Mouse (Mus musculus) left cerebral cortex, adult 8-10 months (tissue): ENCODE results near the gene Specc1l. TPM values are rescaled to one million over a fixed set of nuclear protein-coding genes. Genes with fewer than 3 reads are reported as not detected.
"Not testable (repeated sequence)": the region's sequence is repeated elsewhere in the genome, so short reads cannot be mapped to it uniquely, and the experiment has no call there.

Experiments used
- DNase-seq, 2 experiments: peaks; one replicate each; pipeline ENCODE4 v3.0.0; 2022; ENCODE audit warnings: low spot score in 2 of 2
- total RNA-seq, 4 experiments: library from RNA; stranded (reverse); gene quantifications; 2 replicates each; pipeline ENCODE4 v1.2.4; 2022

The Specc1l gene
- total RNA-seq, 4 experiments from 2014 or later = 42.5 to 47.8 (median 44.0) TPM

DNA sequence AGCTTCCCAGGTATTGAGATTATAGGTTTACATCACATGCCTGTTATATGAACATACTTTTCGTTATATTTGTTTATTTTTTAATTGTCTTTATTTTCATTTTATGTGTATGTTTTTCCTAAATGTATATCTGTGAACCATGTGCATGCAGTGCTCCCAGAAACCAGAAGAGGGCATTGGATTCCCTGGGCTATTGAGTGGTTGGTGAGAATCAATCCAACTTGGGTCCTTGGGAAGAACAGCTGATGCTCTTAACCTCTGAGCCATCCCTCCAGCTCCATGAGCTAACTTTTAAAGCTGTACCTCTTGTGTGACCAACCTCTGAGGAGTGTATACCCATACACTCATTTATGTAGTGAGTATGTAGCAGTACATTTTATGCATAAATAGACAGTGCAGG is 65.6 kb downstream of the Specc1l start:
- no peak for DNase-seq

DNA sequence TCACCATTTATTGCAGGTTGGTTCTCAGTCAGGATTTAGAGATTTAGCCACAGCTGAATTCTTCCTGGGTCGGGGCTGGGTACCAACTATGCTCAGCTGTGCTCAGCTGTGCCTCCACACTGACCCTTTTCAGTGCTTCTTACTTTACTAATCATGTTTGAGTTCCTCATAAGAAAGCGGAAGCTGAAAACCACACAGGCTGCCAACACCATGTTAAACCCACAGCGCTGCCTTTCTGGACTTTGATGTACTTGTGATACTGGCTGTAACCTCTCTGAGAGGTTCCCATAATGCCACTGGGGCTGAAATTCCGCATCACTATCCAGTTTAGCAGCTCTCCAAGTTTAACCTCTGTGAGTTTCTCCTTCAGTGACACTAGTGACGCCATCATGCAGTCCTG is 70.8 kb downstream of the Specc1l start:
- no peak for DNase-seq

DNA sequence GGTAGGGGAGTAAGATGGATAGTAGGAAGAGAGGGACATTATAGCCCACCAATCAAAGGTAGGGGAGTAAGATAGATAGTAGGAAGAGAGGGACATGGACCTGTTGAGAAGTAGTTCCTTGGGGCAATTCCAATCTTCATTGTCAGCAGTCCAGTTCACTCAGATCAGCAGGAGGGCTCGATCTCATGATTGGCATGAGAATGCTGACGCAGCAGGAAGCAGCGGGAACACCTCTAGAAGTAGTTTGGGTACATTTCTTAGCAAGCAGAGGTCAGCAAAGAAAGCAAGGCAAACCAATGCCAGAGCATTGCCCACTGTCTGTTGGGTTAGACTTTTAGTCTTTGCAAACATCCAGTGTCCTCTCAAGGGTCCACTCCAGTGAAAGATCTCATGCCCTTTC is 71.9 kb downstream of the Specc1l start:
- DNase-seq = no peak

DNA sequence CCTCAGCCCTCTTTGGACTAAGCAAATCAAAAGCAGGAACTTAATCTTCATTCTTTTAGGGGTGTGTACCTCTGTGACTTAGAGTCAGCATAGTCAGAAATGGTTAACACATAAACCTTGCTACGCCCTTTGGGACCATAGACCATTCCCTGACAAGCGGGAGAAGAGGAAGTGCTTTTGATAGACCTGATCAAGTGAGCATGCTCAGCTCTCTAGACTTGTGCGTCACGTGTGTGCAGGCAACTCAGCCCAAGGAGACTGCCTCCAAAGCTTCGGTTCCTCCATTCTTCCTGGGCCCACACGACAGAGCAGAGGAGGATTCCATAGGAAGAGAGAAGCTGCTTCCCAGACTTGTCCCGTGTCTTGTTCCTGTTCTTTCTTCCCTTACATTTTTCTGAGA is 76.7 kb downstream of the Specc1l start:
- DNase-seq = no peak

DNA sequence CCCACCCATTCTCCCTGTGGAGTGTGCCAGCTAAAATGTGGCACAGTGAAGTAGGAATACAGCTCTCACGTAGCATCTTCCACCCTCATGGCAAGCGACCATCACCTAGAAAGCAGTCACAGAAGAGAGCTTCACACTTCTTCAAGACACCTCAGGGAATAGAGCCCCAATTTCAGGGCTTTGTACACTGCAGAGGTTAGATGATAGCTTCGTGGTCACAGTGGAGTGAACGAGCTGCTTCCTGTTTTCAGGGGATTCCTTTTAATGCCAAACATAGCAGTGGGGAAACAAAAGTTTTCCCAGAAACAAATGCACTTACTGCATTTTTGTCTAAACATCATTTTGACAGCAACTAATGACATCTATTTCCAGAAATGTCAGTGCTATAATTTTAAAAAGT is 77.5 kb downstream of the Specc1l start:
- no peak for DNase-seq

DNA sequence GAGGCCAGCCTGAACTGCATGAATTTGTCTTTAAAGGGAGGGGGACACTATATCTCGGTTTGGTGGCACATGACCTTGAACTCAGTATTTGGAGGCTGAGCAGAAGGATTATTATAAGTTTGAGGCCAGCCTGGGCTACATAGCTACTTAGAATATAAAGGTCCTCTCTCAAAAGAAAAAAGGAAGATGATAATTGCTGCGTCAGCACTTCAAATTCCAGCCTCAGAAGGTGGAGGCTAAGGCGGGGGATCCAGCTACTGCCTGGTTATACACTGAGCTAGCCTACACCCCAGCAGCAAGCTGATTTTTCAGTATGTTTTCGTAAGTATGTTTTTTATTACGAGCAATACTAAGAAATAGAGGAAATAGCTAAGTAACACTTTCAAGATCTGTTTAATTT is 78.8 kb downstream of the Specc1l start:
- no peak for DNase-seq

DNA sequence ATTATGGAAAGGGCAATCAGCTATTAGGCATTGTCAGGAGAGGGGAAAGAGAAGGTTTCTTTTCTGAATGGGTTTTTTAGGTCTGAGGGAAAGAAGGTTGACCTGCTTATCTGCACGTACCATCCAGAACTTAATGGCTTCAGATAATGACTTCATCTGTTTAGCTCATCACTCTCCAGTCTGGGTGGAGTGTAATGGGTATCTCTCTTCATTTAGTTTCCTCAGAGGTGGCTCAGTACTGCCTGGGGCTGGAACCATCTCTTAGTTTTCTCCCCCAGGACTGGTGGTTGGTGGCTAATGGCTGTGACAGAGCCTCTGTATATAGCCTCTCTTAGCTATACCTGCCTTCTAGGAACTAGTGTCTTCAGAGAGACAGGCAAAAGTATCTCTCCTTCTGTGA is 79.5 kb downstream of the Specc1l start:
- no peak for DNase-seq

DNA sequence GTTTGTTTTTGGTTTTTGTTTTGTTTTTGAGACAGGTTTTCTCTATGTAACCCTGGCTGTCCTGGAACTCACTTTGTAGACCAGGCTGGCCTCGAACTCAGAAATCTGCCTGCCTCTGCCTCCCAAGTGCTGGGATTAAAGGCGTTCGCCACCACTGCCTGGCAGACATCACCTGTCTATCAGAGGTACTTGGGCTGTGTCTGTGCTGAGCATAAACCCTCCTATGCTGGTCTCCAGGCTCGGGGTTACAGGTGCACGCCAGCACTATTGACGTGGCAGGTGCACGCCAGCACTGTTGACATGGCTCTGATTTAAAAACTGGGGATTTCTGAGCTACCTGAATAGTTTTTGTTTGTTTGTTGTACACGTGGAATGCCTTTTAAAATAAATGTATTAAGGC is 80.3 kb downstream of the Specc1l start:
- not testable (repeated sequence) for DNase-seq

DNA sequence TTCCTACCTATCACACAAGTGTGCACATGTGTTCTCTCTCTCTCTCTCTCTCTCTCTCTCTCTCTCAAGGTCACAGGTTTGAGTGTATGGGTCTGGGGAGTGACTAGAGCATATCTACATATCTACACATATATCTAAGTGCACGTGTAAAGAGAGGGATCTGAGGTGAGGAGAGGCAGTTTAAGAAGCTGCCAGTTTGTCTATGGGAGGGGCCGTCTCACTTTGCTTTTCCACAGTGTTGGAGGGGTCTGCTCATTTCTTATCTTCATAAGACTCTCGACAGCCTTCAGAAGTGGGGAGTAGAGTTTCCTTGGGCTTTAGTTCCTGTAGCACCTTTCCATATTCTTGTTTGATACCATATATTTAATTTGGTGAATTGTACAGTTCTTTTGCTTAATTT is 81.4 kb downstream of the Specc1l start:
- no peak for DNase-seq

DNA sequence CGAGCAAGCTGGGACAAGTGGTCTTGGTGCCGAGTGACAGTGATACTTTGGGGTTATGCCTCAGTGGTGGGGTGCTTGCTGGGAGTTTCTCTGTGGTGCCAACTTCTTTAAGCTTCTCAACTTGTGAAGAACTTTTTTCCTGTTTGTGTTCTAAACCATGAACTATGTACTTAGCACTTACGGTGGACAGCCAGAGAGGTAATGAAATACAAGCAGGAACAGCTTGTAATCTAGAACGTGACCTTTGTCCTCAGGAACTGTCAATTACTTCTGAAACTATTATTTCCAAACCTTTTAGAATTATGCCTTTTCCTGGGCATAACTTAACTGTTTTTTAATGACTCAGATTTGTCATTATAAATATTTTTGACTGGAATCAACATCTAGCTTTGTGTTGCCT is 82.5 kb downstream of the Specc1l start:
- no peak for DNase-seq

DNA sequence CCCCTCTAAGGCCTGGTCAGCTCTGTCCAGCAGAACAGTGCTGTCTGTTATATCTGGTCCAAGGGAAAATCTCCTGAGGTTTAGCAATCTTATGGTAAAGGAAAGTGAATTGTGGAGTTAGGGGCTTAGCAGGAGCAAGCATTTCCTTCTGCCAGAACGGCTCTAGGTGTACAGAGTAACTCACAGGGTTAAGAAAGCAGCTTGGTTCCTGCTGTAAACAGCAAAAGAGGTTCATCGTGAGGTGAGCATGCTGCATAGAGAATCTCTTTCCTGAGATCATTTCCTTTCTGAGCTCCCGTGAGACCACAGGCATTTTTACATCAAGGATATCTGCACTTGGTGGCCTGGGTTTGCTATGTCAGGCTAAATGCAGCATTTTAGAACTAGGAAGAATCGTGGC is 83.1 kb downstream of the Specc1l start:
- no peak for DNase-seq

DNA sequence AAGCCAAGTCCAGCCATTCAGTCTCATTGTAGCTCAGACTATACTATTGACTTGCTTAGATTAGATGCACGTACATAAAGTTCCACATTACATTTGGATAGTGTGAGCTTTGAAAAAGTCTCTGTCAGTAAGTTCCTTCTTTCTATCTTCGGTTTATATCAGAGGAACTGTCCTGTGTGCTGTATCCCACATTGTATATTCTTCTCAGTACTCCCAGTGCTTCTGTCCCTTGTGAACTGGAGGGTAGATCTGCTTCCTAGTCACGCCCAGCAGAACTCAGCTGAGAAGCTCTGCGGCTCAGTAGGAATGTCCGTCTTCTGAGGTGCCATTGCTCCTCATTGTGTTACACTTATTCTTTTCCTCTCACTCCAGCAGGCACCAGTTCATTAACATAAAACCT is 86.7 kb downstream of the Specc1l start:
- DNase-seq = no peak

DNA sequence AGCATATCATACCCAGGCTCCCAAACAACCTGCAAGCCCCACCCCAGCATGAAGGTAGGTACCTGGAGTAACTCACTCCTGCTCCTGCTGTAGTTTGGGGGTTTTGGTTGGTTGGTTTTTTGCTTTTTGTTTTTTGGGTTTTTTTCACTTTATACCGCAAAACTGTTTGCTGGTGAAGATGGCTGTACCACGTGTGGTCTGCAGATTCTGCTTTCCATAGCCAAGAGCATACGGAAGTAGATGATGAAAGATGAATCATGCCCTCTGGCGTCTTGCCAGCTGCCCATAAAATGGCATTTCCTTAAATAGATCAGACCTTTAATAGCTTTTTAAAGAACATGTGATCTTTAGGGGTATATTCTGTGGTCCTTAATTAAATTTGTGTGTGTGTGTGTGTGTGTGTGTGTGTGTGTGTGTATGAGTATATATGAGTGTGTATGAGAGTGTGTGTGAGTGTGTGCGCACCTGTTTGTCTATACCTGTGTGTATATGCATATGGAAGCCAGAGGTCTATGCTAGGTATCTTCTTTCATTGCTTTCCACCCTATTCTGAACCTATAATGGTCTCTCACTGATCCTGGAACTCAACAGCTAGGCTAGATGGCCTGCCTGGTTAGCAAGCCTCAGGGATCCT is 88.0 kb downstream of the Specc1l start:
- no peak for DNase-seq

DNA sequence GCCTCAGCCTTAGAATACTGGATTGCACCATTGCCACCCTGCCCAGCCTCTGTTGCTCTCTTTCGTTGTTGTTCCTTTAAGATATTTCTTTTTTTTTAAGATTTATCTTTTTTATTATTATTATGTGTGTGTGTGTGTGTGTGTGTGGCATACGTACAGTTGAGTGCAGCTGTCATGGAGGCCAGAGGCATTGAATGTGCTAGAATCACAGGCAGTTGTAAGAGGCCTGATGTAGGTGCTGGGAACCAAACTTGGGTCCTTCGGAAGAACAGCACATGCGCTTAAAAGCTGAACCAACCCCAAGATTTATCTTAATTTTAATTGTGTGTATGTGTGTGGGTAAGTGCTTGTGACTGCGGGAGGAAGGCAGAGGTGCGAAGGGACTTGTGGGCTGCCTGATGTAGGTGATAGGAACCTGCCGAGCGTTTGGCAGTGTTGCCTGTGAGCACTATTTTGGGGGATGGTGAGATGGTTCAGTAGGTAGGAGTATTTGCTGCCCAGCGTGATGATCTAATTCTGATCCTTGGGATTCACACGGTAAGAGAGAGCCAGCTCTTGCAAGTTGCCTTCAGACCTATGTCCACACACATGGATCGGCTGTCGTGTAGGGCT is 89.4 kb downstream of the Specc1l start:
- DNase-seq = no peak

DNA sequence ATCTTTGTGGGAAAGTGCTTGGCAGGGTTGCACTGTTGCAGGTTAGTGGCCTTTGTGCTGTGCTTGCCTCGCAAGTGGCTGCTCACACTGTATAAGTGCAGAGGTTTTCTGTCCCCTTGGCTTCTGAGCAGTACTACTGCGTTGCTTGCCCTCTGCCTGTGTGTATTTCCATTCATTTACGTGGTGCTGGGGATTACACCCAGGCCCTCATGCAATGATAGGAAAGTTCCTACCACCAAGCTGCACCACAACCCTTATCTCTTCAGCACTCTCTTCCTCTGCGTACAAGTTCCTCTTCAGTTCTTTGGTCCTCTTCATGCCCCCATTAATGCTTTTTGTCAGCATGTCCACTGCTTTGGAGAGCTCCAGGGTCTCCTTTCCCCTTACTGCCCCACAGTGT is 90.1 kb downstream of the Specc1l start:
- no peak for DNase-seq

DNA sequence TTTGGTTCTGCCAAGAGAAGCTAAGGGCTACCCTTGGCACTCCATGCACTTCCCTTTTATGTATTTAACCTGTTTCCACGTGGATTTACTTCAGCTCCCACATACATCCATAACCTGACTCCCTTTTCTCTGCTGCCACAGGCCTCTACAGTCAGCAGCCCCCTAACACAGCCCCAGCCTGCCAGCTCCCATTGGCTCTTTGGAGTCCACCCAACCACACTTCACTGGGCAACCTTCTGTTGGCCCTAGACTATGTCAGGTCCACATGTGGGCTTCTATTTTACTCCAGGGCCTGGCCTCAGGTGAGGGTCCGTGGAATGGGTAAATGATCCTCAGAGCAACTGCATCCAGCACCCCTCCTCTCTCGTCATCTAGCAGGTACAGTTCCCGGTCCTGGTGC is 90.7 kb downstream of the Specc1l start:
- DNase-seq = no peak

DNA sequence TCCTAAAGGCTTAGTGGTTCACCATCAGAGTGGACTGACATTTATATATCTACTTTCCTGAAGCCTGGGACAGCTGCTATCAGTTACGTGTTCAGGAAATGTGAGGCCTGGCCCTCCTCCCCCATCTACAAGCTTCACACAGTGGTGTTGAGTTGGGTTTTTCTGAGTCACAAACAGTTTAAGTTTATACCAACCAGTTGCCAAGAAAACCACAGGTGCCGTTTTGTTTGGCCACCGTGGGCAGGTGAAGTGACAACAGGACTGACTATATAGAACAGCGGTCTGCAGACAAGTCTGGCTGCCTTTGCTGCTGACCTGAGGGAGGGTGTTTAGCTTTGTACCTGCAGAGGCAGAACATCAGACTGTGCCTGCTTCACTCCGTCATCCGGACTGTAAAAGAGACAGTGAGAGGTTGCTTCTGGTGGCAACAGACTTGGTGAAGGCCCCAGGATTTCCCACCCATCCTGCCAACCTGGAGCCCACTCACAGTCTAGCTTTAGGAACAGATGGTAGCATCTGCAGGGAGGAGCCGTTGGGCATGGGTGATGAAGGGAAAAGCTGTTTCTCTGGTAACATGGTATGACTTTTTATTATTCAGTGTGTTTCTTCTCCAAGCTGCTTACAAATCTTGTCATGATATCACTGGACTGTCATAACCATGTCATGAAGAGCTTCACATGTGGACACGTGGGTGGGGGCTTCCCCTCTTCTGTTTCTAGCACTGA is 91.6 kb downstream of the Specc1l start:
- DNase-seq = peak in 1 of 2 experiments; percentile 82

DNA sequence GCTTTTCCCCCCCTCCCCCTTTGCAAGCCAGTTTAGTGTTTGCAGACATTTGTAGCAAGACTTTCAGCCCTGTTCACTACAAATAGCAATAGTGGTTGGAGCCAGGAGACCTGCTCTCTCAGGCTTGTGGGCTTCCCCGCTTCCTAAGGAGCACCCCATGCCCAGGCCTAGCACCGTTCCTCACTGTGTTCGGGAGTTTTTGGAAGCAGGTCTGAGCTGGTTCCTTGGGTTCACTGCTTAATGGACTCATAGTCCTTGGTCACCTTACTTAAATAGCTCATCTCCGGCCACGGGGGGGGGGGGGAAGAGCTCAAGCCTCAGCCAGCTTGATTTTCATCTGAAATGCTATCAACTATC is 92.2 kb downstream of the Specc1l start:
- no peak for DNase-seq

DNA sequence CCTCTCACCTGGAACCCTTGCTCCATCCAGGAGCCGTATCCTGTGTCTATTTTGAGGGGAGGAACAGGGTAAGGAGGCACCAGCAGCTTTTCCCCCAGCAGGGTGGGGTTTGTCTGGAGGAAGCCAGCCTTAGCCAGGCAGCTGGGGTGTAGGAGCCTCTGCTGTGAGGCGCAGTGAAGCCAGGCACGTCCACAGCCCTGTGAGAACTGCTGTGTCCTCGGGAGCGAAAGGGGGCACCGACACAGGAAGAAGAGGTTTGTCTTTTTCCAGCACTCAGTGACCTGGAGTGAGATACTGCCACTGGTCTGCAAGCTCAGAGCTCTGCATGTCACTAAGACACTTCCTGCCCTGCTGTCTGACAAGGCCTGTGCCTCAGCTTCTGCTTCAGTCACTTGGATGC is 92.5 kb downstream of the Specc1l start:
- no peak for DNase-seq

DNA sequence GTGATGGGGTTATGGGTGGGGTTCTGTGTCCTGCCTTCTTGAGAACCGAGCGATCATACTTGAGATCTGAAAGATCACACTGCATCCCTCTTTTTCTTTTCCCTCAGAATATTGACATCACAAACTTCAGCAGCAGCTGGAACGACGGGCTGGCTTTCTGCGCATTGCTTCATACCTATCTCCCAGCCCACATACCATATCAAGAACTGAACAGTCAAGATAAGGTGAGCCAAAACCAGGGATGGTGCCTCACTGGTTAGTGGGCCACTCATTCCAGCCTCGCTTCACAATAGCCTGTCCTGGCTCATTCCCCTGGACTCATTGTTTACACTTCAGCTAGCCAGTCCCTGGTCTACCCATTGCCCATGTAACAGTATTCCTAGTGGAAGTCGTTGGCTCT is 95.3 kb downstream of the Specc1l start:
- DNase-seq = no peak

DNA sequence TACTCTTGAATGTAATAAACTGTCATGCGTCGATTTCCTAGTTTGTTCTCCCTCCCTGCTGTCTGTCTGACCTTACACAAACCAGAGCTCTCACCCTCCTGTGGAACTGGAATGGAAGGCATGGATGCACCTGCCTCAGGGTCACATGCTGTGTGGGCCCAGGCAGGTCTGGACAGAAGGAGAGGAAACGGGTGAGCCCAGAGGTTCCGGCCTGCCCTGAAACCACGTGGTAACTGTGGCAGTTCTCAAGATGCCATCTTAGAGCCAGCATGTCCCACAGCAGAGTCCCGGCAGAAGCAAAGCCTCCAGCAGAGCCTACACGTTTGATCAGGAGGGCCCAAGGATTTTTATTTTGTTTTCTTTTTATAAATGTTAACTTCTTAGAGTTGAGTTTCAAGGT is 100.5 kb downstream of the Specc1l start:
- no peak for DNase-seq

DNA sequence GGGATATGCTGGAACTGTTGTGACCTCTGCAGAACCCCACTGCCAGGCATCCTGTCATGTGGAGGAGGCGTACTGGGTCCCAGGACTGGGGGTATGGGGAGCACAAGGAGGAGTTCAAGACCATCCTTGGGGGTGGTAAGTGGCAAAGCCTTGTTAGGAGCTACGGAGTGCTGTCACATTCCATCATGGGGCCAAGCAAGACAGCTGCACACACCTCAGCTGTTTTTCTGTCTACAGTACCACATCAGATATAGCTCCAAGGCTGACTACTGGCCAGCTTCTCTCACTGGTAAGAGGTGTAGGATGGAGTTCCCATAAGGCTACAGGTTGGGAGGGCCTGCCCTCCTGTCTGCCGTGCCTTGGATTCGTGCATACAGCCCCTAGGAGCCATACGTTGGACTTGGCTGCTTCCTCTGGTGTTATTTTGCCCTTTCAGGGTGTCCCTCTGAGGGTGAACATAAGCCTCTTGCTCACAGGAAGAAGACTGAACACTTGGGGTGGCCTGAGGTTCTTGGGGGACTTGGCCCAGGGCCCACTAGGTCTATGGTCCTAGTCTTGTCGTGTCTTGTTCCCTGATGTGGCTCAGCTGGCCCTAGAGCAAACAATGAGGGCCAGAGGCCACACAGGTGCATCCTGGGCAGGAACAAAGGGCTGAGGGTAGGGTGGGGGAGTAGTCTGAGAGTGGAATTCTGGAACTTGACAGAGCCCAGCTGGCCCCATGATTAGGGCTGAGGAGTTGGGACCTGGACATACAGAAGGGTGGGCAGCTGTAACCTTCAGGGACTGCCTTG is 102.5 kb downstream of the Specc1l start:
- no peak for DNase-seq
